Mouse (Mus musculus) forebrain, postnatal 0 days (tissue): ENCODE data around the gene Hist1h3g. TPM values are rescaled to one million over a fixed set of nuclear protein-coding genes. Genes with fewer than 3 reads are reported as not detected.
"Not testable (repeated sequence)": the region's sequence is repeated elsewhere in the genome, so short reads cannot be mapped to it uniquely, and the experiment has no call there.

ENCODE experiments used
- ATAC-seq: fragments of 200-750 bp; cut with Nextera tagmentation; 2 replicates; pipeline ENCODE4 v1.8.0; 2017; ENCODE audit warnings: mild to moderate bottlenecking, moderate library complexity
- DNase-seq: peaks from one replicate; pipeline ENCODE4 v3.0.0-alpha.2; 2015
- H3K27ac ChIP-seq: fragments of 300-500 bp; sonication (generic); 2 replicates; pipeline ENCODE4 v1.5.1; 2014; ENCODE audit warnings: low read depth, mild to moderate bottlenecking, antibody characterized with exemption, low read length, moderate library complexity, mixed read lengths
- H3K27me3 ChIP-seq: fragments of 300-500 bp; sonication (generic); 2 replicates; pipeline ENCODE4 v1.6.1; 2014; ENCODE audit warnings: mild to moderate bottlenecking, low read length, mixed read lengths; ENCODE audit not compliant: insufficient read depth
- H3K36me3 ChIP-seq: fragments of 300-500 bp; sonication (generic); 2 replicates; pipeline ENCODE4 v1.6.1; 2014; ENCODE audit warnings: mild to moderate bottlenecking, moderate library complexity; ENCODE audit not compliant: insufficient read depth
- H3K4me1 ChIP-seq: fragments of 300-500 bp; sonication (generic); 2 replicates; pipeline ENCODE4 v1.6.1; 2014; ENCODE audit warnings: antibody characterized with exemption; ENCODE audit not compliant: insufficient read depth
- H3K4me2 ChIP-seq: fragments of 300-500 bp; sonication (generic); 2 replicates; pipeline ENCODE4 v1.6.1; 2014; ENCODE audit warnings: low read depth, mild to moderate bottlenecking, moderate library complexity
- H3K4me3 ChIP-seq: fragments of 300-500 bp; sonication (generic); 2 replicates; pipeline ENCODE4 v1.5.1; 2014; ENCODE audit warnings: low read depth, low read length, mixed read lengths
- H3K9ac ChIP-seq: fragments of 300-500 bp; sonication (generic); 2 replicates; pipeline ENCODE4 v1.6.1; 2014; ENCODE audit warnings: mild to moderate bottlenecking
- H3K9me3 ChIP-seq: fragments of 300-500 bp; sonication (generic); 2 replicates; pipeline ENCODE4 v1.6.1; 2016; ENCODE audit warnings: low read length
- CTCF ChIP-seq: sonication (generic); IDR thresholded peaks from 2 replicates; pipeline ENCODE4 v1.5.1; 2016; ENCODE audit warnings: antibody characterized with exemption, control low read depth, low read depth
- WGBS: fragments of 180-500 bp; shearing (Covaris S2); extraction: QIAGEN DNeasy Blood & Tissue Kit; methylation state at CpG from one replicate; pipeline ENCODE4 v1.1.7; 2014; 5-methylcytosine and 5-hydroxymethylcytosine counted together
- polyA plus RNA-seq: library from polyadenylated mRNA; unstranded; fragments of >200 nt; fragmentation: Nextera tagmentation; extraction: Ambion mirVana; gene quantifications from 2 replicates; pipeline ENCODE4 v1.2.1, GENCODE M21; 2015
- total RNA-seq: library from RNA; depleted of rRNA; stranded (reverse); fragments of >200 nt; gene quantifications from 2 replicates; pipeline ENCODE4 v1.2.3, GENCODE M21; 2014

Hist1h3g gene
- total and polyA plus RNA-seq, 2 experiments from 2014 or later: 0.50 to 116 TPM

GRCm38 (mm10) chr13:23552962-23553361, 17.7 kb downstream of the Hist1h3g start, which contains the start of gene Hist1h1d:
Hist1h1d (plus strand) TSS chr13:23553262.
- no peak within 1 kb of the TSS; the same call in 1 of the 2 replicates for H3K4me2 ChIP-seq
- no peak for TF ChIP-seq CTCF
- no peaks in the 10 kb centered on the region for H3K27me3 ChIP-seq
- H3K4me1 ChIP-seq: 0 out of 2 replicates have a peak, but pooled peaks cover 4% of the 10 kb centered on the region
- no peaks in the 10 kb centered on the region for H3K36me3 ChIP-seq
- H3K9me3 ChIP-seq: no peaks in the 10 kb centered on the region
- DNase-seq (no peak), ATAC-seq (no peak)
- H3K27ac ChIP-seq: peak within 1 kb of the TSS; percentile 82; the same call in 1 of the 2 replicates
- no peak within 1 kb of the TSS for H3K4me3 ChIP-seq
- no peak within 1 kb of the TSS for H3K9ac ChIP-seq

GRCm38 (mm10) chr13:23554393-23554792, 19.2 kb downstream of the Hist1h3g start:
- H3K4me3 ChIP-seq: peak overlapping the region; percentile 51
- no peaks in the 10 kb centered on the region for H3K9me3 ChIP-seq
- no peaks in the 10 kb centered on the region for H3K36me3 ChIP-seq
- H3K27ac ChIP-seq: peak overlapping the region; percentile 82
- H3K27me3 ChIP-seq: no peaks in the 10 kb centered on the region
- peak overlapping the region; percentile 99 for H3K4me2 ChIP-seq
- 18% methylated on average over 9 of the region's 9 CpGs for WGBS
- ATAC-seq (no peak), DNase-seq (peak; percentile 27)
- TF ChIP-seq CTCF: no peak
- 0 out of 2 replicates have a peak, but pooled peaks cover 4% of the 10 kb centered on the region for H3K4me1 ChIP-seq
- peak overlapping the region; percentile 56 for H3K9ac ChIP-seq

DNA sequence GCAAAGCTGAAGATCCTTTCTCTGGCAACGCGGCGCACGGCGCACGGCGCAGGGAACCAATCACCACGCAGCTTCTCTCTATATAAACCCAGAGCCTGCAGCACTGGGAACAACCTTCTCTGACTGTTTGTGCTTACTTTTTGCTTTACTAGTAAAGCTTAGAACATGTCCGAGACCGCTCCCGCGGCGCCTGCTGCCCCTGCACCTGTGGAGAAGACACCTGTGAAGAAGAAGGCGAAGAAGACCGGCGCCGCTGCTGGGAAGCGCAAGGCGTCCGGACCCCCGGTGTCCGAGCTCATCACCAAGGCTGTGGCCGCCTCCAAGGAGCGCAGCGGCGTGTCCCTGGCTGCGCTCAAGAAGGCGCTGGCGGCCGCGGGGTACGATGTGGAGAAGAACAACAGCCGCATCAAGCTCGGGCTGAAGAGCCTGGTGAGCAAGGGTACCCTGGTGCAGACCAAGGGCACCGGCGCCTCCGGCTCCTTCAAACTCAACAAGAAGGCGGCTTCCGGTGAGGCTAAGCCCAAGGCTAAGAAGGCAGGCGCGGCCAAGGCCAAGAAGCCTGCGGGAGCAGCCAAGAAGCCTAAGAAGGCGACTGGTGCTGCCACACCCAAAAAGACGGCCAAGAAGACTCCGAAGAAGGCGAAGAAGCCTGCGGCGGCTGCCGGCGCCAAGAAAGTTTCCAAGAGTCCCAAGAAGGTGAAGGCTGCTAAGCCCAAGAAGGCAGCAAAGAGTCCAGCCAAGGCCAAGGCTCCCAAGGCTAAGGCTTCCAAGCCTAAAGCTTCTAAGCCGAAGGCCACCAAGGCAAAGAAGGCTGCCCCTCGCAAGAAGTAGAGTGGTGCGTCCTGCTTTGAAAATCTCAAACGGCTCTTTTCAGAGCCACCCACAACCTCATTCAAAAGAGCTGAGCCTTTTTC, 20.0 kb downstream of the Hist1h3g start:
- WGBS: under 1% methylated on average over 54 of the region's 54 CpGs
- peak overlapping the region; percentile 51 for H3K4me3 ChIP-seq
- 0 out of 2 replicates have a peak, but pooled peaks cover 4% of the 10 kb centered on the region for H3K4me1 ChIP-seq
- H3K27me3 ChIP-seq: no peaks in the 10 kb centered on the region
- no peaks in the 10 kb centered on the region for H3K9me3 ChIP-seq
- ATAC-seq: peak; percentile 86
- H3K9ac ChIP-seq: peak overlapping the region; percentile 56
- H3K4me2 ChIP-seq: peak overlapping the region; percentile 99
- no peak for TF ChIP-seq CTCF
- DNase-seq: peak; percentile 89
- H3K27ac ChIP-seq: peak overlapping the region; percentile 82
- no peaks in the 10 kb centered on the region for H3K36me3 ChIP-seq

- Histone ChIP-seq H3K9ac (peak overlapping the region; percentile 56), H3K4me1 (0 out of 2 replicates have a peak, but pooled peaks cover 1% of the 10 kb centered on the region), H3K4me2 (peak overlapping the region; percentile 99), H3K9me3 (no peaks in the 10 kb centered on the region), H3K27me3 (no peaks in the 10 kb centered on the region), H3K27ac (peak overlapping the region; percentile 82), H3K36me3 (no peaks in the 10 kb centered on the region), H3K4me3 (peak overlapping the region; percentile 51)
- WGBS: under 1% methylated on average over 18 of the region's 18 CpGs
- DNase-seq: peak; percentile 92
- ATAC-seq: peak; percentile 75
- TF ChIP-seq CTCF: no peak
Observed at GRCm38 (mm10) chr13:23555839-23556416, 20.7 kb downstream of the Hist1h3g start.

DNA sequence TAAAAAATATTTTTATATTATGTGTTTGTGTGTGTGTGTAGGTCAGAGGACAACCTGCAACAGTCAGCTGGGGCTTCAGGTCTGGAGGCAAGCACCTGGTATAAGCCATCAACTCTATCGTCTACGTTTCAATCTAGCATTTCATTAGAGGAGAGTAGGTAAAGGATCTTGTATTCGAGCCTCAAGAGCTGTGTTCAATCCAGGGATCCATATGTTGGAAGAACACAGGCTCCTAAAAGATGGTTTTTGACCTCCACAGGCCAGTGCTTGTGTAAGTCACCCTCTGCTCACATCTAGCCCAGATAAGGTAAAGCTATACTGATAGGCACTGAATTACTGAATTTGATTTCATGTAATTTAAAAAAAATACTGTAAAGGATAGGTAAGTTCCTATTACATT, 21.7 kb downstream of the Hist1h3g start:
- 74% methylated on average over 3 of the region's 3 CpGs for WGBS
- no peaks in the 10 kb centered on the region for H3K9me3 ChIP-seq
- DNase-seq (no peak), ATAC-seq (no peak)
- no peak overlapping the region for H3K9ac ChIP-seq
- no peak for TF ChIP-seq CTCF
- H3K4me1 ChIP-seq: no peaks in the 10 kb centered on the region
- H3K4me3 ChIP-seq: no peak overlapping the region
- H3K36me3 ChIP-seq: no peaks in the 10 kb centered on the region
- H3K4me2 ChIP-seq: no peak overlapping the region
- no peaks in the 10 kb centered on the region for H3K27me3 ChIP-seq
- H3K27ac ChIP-seq: no peak overlapping the region

DNA sequence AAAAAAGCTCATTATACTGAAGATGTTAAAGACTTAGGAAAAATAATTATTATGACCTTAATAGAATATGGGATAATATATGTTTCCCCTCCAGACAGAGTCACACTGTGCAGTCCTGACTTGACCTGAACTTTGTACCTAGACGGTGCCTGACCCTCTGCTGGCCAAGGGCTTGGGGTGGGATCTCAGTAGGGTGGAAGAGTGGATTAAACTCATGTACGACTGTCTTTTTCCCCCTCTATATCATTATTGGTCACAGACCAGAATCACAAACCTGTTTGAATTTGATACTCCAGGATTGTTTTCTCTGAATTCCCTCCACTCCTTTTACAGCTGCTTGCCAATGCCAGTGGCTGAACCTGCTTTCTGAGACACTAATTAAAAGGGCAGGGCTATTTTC, 25.5 kb downstream of the Hist1h3g start:
- not testable (repeated sequence) for H3K4me1 ChIP-seq, H3K9ac ChIP-seq, H3K4me2 ChIP-seq, H3K36me3 ChIP-seq, H3K9me3 ChIP-seq, H3K27me3 ChIP-seq, ATAC-seq, H3K4me3 ChIP-seq, H3K27ac ChIP-seq, DNase-seq
- 21% methylated on average over 2 of the region's 2 CpGs for WGBS

- H3K27ac ChIP-seq, H3K36me3 ChIP-seq, H3K27me3 ChIP-seq, H3K4me1 ChIP-seq, DNase-seq, H3K9me3 ChIP-seq, ATAC-seq: not testable (repeated sequence)
- peak overlapping the region; percentile 74 for H3K9ac ChIP-seq
- peak overlapping the region; percentile 37; the same call in 1 of the 2 replicates for H3K4me3 ChIP-seq
- 0% methylated on average over 2 of the region's 5 CpGs for WGBS
- peak overlapping the region; percentile 46 for H3K4me2 ChIP-seq
Observed at GRCm38 (mm10) chr13:23561531-23561882, 26.3 kb downstream of the Hist1h3g start.

GRCm38 (mm10) chr13:23561883-23562659, 26.8 kb downstream of the Hist1h3g start, which contains the start of gene Hist1h3e:
Hist1h3e (minus strand) TSS chr13:23562369.
- not testable (repeated sequence) for H3K9me3 ChIP-seq, H3K27me3 ChIP-seq, H3K4me1 ChIP-seq, H3K36me3 ChIP-seq
- peak within 1 kb of the TSS; percentile 37 for H3K4me3 ChIP-seq
- peak within 1 kb of the TSS; percentile 74 for H3K9ac ChIP-seq
- H3K4me2 ChIP-seq: peak within 1 kb of the TSS; percentile 66
- ATAC-seq (peak; percentile 95), DNase-seq (peak; percentile 99)
- 2% methylated on average over 47 of the region's 67 CpGs for WGBS
- H3K27ac ChIP-seq: peak within 1 kb of the TSS; percentile 94
